Mouse (Mus musculus) G1E (cell line): Measurements from ENCODE around the gene Krr1. TPM values are rescaled to one million over a fixed set of nuclear protein-coding genes. Genes with fewer than 3 reads are reported as not detected.

Experiments
- ATAC-seq: 2 replicates; pipeline ENCODE4 v1.8.0; 2016; ENCODE audit warnings: mild to moderate bottlenecking; ENCODE audit not compliant: insufficient number of reproducible peaks, poor library complexity, low FRiP score, severe bottlenecking; ENCODE audit errors: extremely low read depth
- DNase-seq: peaks from one replicate; pipeline ENCODE4 v3.0.0; 2012; ENCODE audit warnings: low spot score
- H3K27me3 ChIP-seq: 2 replicates; pipeline ENCODE4 v1.6.1; 2012; ENCODE audit warnings: mild to moderate bottlenecking, low read length, inconsistent platforms; ENCODE audit not compliant: insufficient read depth
- H3K36me3 ChIP-seq: replicated peaks from 2 replicates; pipeline ENCODE3; 2012; ENCODE audit warnings: mild to moderate bottlenecking, inconsistent platforms
- H3K4me1 ChIP-seq: 2 replicates; pipeline ENCODE4 v1.6.1; 2012; ENCODE audit warnings: low read depth, low read length, inconsistent platforms, mixed read lengths; ENCODE audit not compliant: insufficient read depth
- H3K4me3 ChIP-seq: 2 replicates; pipeline ENCODE4 v1.5.1; 2012; ENCODE audit warnings: low read depth, mild to moderate bottlenecking, inconsistent platforms, low read length, moderate library complexity, mixed read lengths
- H3K9me3 ChIP-seq: replicated peaks from 2 replicates; pipeline ENCODE4 v1.6.1; 2012; ENCODE audit warnings: inconsistent platforms
- CTCF ChIP-seq: IDR thresholded peaks from 2 replicates; pipeline ENCODE4 v1.5.1; 2012; ENCODE audit warnings: low read depth, low read length, inconsistent platforms, mixed read lengths
- GATA1 ChIP-seq: IDR thresholded peaks from 2 replicates; pipeline ENCODE4 v1.6.1; 2012; ENCODE audit warnings: borderline replicate concordance, low read length, inconsistent platforms, mixed read lengths
- GATA2 ChIP-seq: IDR thresholded peaks from 2 replicates; pipeline ENCODE4 v1.6.1; 2012; ENCODE audit warnings: low read depth, low read length, inconsistent platforms, borderline replicate concordance
- POLR2AphosphoS5 ChIP-seq: IDR thresholded peaks from 2 replicates; pipeline ENCODE4 v1.6.1; 2012; ENCODE audit warnings: low read depth, low read length, inconsistent platforms; ENCODE audit not compliant: insufficient replicate concordance
- TAL1 ChIP-seq: conservative IDR thresholded peaks from 2 replicates; pipeline ENCODE4 v1.6.1; 2012; ENCODE audit warnings: low read depth, low read length, inconsistent platforms, mixed read lengths
- polyA plus RNA-seq: library from polyadenylated mRNA; stranded (reverse); fragments of >175 nt; gene quantifications from 2 replicates; pipeline ENCODE4 v1.2.3, GENCODE M21; 2012
- total RNA-seq, 2 experiments: library from RNA; stranded (forward) in 1 of 2; stranded (reverse) in 1 of 2; fragments of 200-1000 nt in 1 of 2; fragments of >200 nt in 1 of 2; fragmentation: Nextera tagmentation in 1 of 2; gene quantifications; 2 replicates each; pipeline ENCODE4 v1.2.3; 2014 to 2017

The Krr1 gene
- total RNA-seq (2014; fragmentation: Nextera tagmentation) (107 and 119 TPM in 2 replicates), total RNA-seq (2017) (49.6 and 52.8 TPM in 2 replicates), polyA plus RNA-seq (2.0 and 2.8 TPM in 2 replicates)

- peak; percentile 98 for ATAC-seq
- H3K9me3 ChIP-seq, result no peaks in the 10 kb centered on the region
- peaks cover 15% of the 10 kb centered on the region for H3K27me3 ChIP-seq
- TF ChIP-seq GATA2 (no peak), CTCF (no peak), POLR2AphosphoS5 (no peak), GATA1 (no peak), TAL1 (no peak)
- DNase-seq, result peak; percentile 74
- peaks cover 30% of the 10 kb centered on the region for H3K4me1 ChIP-seq
- peaks cover 31% of the 10 kb centered on the region for H3K36me3 ChIP-seq
- peak within 1 kb of the TSS; percentile 98 for H3K4me3 ChIP-seq
These were observed at the start of gene Krr1 for GRCm38 (mm10) chr10:111972542-111973361. Krr1 (plus strand) TSS chr10:111972664.

- H3K4me1 ChIP-seq, result peaks cover 56% of the 10 kb centered on the region
- TF ChIP-seq GATA2, result no peak
- TF ChIP-seq GATA1, result no peak
- no peak for TF ChIP-seq CTCF
- TF ChIP-seq POLR2AphosphoS5, result no peak
- TF ChIP-seq TAL1, result no peak
These were observed 48.8 kb upstream of the Krr1 start for GRCm38 (mm10) chr10:111923503-111924135.

GRCm38 (mm10) chr10:111924141-111924540, 48.3 kb upstream of the Krr1 start:
- DNase-seq (peak; percentile 40), ATAC-seq (peak; percentile 86)
- H3K4me1 ChIP-seq, result peaks cover 51% of the 10 kb centered on the region
- no peaks in the 10 kb centered on the region for H3K36me3 ChIP-seq
- no peak overlapping the region for H3K4me3 ChIP-seq
- TF ChIP-seq GATA1 (no peak), GATA2 (no peak), POLR2AphosphoS5 (no peak), CTCF (no peak), TAL1 (no peak)
- 0 out of 2 replicates have a peak, but pooled peaks cover 7% of the 10 kb centered on the region for H3K27me3 ChIP-seq
- no peaks in the 10 kb centered on the region for H3K9me3 ChIP-seq

More at GRCm38 (mm10) chr10:111923503-111924135, 48.8 kb upstream of the Krr1 start:
- Histone ChIP-seq H3K4me3 (no peak overlapping the region), H3K9me3 (no peaks in the 10 kb centered on the region), H3K27me3 (0 out of 2 replicates have a peak, but pooled peaks cover 3% of the 10 kb centered on the region), H3K36me3 (no peaks in the 10 kb centered on the region)
- no peak for ATAC-seq
- DNase-seq, result no peak

- ATAC-seq, result no peak
- Histone ChIP-seq H3K9me3 (no peaks in the 10 kb centered on the region), H3K36me3 (no peaks in the 10 kb centered on the region), H3K4me3 (no peak overlapping the region), H3K4me1 (peaks cover 44% of the 10 kb centered on the region), H3K27me3 (0 out of 2 replicates have a peak, but pooled peaks cover 7% of the 10 kb centered on the region)
- DNase-seq, result no peak
- TF ChIP-seq GATA2 (no peak), TAL1 (no peak), GATA1 (no peak), POLR2AphosphoS5 (no peak), CTCF (no peak)
These were observed 47.6 kb upstream of the Krr1 start for GRCm38 (mm10) chr10:111924716-111925488.

- ATAC-seq (peak; percentile 29; the same call in 1 of the 2 replicates), DNase-seq (peak; percentile 21)
- no peak for TF ChIP-seq POLR2AphosphoS5
- no peak for TF ChIP-seq GATA1
- no peak for TF ChIP-seq GATA2
- TF ChIP-seq CTCF, result peak; percentile 18; the same call in 1 of the 2 replicates
- TF ChIP-seq TAL1, result no peak
- H3K27me3 ChIP-seq, result 0 out of 2 replicates have a peak, but pooled peaks cover 12% of the 10 kb centered on the region
- peaks cover 40% of the 10 kb centered on the region for H3K4me1 ChIP-seq
- no peak overlapping the region for H3K4me3 ChIP-seq
- no peaks in the 10 kb centered on the region for H3K9me3 ChIP-seq
- H3K36me3 ChIP-seq, result no peaks in the 10 kb centered on the region
These were observed 47.0 kb upstream of the Krr1 start for GRCm38 (mm10) chr10:111925489-111925860.

GRCm38 (mm10) chr10:111932621-111933345, 39.7 kb upstream of the Krr1 start:
- no peak for ATAC-seq
- no peak for DNase-seq
- peaks cover 3% of the 10 kb centered on the region; the same call in 1 of the 2 replicates for H3K4me1 ChIP-seq
- H3K9me3 ChIP-seq, result no peaks in the 10 kb centered on the region
- TF ChIP-seq GATA2 (no peak), CTCF (no peak), TAL1 (no peak), GATA1 (no peak), POLR2AphosphoS5 (no peak)
- no peaks in the 10 kb centered on the region for H3K36me3 ChIP-seq
- no peak overlapping the region for H3K4me3 ChIP-seq
- 0 out of 2 replicates have a peak, but pooled peaks cover 21% of the 10 kb centered on the region for H3K27me3 ChIP-seq
